Mouse (Mus musculus): Measurements from ENCODE around the gene Spata33.
"Not testable (repeated sequence)": the region's sequence is repeated elsewhere in the genome, so short reads cannot be mapped to it uniquely, and the experiment has no call there.

Gene Spata33

DNA sequence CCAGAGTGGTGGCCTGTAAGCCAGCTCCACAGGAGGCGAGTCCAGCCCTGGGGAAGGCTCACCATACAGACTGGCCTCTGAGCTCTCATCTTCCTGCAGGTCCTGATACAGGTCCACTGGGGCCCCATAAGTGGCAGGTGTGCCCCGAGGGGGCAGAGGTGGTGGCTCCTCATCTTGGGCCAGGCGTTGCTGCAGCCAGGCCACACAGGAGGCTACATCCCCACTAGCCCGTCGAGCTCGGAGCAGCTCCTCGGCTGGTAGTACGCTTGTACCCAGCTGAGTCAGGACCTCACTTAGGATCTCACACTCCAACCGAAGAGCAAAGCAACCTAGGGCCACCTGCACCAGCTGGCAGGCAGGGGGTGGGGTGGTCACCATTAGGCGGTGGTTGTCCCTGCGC, 21.1 kb downstream of the Spata33 start:
- no peak for DNase-seq

DNA sequence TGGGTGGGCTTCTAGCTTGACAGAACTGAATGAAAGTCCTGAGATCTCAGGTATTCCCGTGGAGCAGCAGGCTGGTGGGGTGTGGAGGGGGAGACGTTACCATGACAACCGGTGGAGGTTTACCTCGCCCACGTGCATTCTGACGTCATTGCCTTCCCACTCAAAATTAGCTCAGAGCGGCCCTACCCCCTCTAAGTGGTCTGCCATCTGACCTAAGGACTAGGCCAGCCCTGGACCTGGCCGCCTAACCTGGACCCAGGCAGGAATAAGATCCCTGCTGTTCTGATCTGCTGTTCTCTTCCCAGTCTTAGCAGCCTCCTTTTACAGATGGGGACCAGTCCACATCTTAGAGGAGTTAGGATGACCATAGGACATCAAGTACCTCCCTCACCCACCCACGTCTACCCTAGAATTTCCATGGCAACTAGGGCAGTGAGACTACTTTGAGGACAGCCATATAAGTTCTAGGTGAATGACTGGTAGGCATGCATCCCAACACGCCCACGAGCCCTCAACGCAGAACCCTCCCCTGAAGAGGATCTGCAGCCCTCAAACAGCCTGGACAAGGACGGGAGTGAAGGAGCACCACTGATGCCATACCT, 22.4 kb downstream of the Spata33 start:
- DNase-seq: peak in 1 of 2 experiments; percentile 29

DNA sequence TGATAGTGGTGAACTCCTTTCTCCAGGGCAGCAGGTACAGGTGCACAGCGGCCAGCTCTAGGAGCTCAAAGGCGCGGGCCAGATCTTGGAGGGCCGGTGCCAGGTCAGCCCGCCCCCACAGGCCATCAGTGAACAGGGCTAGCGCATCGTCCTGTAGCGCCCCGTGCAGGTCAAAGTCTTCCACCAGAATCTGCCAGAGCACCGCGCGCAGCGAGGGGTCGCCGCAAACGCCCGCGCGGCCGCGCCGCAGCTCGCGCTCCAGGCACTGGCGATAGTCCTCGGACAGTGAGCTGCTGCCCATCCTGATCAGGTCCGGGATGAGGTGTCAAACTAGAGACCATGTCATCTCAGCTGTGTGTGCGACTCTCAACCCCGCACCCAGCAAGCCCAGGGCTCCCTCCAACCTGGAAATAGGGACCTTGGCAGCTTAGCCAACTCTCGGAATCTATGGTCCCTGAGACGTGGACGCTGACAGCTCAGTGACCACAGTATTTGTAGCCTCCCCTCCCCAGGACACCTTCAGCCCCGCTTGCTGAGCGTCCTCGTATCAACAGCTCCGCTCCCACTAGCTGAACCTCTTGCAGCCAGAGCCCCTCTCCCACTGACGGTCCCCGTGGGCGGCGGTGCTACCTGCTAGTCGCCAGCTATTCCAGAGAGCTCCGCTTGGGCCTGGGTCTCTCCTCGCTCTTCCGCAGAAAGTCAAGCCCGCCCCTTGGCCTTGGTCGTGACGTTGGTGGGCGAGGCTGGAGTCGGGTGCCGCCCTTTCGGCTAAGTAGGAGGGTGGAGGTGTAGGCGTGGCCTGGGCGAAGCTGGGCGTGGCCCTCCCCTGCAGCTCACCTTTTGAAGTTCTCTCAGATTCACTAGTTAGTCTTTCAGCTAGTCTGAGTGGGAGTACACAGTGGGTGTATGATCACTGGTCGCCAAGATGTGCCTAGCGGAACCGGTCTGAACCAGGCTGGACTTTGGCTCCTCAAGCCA, 23.2 kb downstream of the Spata33 start, which contains the start of gene Spata2l:
Gene Spata2l (minus strand): TSS at position 714 of the 978 bp plus-strand sequence.
- DNase-seq: peak; percentile 96

DNA sequence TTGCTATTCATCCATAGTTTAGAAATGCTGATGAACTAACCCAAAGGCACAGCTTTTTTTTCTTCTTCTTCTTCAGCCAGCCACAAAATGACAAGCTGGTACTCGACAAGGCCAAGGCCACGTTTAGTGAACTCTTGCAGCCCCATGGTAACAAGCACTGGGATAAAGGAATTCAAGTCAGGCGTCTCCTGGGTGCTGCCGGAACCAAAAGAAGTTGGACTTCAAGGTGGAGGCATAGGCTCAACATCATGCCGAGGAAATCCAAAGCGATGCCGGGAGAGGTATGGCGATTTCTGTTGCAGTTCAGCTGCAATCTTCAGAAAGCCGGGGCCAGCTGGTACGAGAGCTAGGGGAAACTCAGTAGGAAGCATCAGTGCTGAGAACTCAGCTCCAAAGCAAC, 26.8 kb downstream of the Spata33 start:
- no peak for DNase-seq

DNA sequence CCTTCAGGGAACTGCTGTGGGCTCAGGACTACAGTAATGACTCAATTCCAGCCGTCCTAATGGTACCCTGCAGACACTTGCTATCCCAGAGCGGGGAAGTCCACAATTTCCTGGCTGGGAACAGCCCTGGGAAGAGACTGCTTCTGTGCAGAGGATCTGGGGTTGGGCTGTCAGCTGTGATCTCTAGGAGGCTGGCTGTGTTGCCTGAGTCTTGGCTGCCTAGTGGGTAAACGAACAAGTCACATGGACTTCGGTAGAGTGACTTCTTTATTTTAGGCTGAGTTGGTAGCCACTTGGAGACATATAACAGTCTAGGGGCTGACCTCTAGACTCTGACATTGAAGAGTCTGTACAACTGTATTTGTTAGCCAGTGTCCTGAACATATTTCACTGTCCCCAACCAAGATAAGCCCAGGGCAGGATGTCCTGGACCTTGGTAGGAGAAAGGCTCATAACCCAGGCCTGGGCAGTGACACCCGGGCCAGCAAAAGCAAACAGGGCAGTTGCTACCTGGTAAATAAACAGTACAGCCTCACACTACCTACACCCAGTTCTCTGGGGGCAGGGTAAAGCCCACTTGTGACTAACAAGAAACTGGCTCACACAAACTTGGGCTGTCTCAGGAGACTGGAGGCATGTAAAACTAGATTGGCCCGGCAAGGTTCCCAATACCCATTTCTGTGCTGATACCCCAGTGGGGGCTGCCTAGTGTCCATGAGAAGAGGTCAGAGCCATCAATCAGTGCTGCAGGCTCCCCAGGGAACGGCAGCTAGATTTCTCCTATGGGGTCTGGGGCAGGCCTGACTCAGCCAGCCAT, 29.7 kb downstream of the Spata33 start:
- DNase-seq: no peak

DNA sequence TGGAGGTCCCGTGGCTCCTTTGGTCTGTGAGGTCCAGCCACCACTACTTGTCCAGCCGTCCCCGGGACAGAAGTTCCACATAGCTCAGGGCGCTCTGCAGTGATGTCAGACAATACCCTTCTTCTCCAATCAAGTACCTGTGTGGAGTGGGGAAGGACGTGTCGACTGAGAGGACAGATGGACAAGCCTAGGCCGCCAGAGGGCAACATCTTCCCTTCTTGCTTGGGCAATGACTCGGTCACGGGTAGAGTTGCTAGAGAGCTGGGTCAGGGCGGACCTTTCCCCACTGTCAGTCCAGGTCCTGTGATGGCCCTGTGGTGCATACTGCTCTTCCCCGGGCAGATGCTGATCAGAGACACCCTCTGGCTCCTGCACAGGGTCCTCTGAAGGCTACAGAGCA, 30.4 kb downstream of the Spata33 start:
- no peak for DNase-seq

DNA sequence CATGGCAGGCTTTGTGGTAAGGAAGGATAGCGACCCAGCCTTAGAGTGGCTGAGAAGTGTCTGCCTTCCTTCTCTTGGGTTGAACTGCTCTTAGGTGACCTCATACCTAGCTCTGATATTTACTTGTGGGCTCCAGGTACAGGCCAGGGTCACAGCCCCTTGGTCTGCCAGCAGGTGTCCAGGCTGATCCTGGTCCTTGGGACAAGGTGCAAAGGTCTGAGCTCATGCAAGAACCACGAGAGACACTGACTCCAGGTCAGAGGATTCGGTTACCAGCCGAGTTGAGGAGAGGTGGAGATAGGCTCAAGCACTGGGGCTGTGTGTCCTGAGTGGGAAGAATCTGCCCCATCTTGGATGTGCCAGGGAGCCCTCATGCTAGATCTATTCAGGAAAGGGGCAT, 31.8 kb downstream of the Spata33 start:
- no peak for DNase-seq

DNA sequence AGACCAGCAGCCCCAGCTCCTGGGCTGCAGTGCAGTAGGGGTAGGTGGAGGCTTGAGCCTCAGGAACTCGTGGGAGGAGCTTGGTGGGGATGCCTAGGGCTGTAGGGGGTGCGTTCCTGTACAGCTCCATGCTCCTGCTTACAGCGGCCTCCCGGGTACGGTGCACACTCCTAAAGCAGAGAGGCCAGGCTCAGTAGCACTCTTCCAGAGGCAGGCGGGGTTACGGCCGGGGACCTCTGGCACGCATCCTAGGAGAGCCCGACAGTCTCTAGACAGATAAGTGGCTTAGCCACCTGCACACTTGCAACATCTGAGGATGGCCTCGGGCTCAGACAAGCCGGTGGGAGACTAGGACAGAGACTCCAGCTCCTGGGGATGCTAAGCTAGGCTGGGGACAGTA, 32.9 kb downstream of the Spata33 start:
- DNase-seq: no peak

DNA sequence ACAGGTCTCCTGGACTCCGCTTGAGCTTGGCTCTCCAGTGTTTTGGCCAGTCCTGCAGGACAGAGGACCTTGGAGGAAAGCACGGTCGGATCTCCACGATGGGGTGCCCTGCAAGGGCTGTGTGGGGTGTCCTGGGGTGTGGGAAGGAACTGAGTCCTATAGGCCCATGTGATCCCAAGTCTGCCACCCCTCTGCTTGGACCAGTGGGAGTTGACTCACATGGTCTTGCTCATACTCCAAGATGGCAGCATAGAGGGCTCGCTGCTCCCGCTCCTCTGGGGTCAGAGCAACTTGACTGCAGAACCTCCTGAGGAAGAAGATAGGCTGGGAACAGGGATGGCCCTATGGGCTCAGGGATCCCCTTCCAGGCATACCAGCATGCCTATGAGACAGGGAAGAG, 35.1 kb downstream of the Spata33 start:
- DNase-seq: no peak

DNA sequence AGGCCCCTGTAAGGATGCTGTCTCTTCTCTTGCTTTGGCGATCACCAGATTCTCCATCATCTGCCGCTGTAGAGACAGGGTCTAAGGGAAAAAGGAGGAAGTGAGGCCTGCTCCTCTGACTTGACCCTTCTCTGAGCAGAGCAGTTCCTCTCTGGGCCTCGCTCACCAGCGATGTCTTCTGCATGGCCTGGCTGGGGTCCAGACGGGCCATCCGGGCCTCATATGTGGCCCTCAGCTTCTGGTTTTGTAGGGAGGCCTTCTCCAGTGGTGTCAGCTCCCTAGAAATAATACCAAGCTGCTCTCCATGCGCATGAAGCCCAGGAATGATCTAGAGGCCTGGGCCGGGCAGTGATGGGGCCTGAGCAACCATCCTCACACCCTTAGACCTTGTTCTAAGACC, 36.0 kb downstream of the Spata33 start:
- DNase-seq: no peak

DNA sequence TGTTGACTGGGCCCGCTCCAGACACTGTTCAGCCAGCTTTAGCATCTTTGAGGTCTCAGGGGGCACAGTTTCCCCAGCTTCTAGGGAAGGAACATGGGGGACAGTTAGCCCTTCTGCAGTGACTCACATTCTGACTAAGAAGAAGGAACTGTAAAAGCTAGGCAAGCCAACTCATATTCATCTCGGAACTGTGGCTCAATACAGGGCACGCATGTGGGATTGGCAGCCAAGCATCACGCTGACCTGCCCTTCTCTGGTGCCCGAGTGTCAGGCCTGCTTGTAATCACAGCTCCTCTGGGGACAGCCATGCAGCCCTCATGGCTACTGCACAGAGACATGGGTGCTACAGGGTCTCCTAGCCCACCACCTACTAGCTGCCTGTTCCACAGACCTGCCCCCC, 38.3 kb downstream of the Spata33 start:
- no peak for DNase-seq

DNA sequence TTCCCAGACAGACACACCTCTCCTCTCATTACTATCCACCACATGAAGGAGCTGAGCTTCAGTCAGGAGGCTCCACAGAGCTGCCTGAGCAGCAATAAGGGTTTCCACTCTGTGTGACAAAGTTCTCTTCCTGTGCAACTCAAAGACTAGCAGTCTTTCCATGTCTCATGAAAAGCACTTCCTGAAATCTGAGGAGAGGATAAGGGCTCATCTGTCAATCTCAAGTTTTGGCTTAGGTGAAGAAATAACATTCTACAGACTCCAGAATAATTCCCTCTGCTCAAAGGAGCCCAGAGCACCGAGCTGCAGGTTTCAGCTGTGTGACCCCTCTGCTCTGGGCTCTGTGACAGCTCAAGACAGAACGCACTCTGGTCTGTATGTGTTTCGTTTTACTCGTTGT, 40.3 kb downstream of the Spata33 start:
- no peak for DNase-seq

DNA sequence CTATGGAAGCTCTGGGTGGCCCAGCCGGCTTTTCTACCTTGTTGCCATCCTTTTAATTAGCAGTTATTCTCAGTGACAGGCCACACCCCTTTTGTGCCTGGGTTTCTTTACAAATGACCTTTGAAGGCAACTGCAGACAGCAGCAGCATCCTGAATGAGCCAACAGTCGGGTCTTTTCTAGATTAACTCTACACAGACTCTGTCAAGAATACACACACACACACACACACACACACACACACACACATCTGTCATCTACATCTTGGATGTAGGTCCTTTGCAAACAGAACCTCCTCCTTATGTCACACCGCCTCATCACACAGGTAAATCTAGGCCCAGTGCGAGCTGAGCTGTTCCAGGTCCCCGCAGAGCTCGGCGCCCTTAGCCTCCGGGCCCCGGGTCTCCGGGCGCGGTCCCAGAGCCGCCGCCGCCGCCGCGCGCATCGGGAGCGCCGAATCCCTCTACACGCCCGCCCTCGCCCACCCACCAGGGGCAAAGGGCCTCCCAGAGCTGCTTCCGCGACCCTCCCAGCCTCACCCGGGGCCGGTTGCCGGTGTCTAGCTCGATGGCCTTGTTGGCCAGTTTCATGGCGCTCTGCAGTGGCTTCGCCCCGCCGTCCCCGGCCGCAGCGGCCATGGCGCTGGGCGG, 40.9 kb downstream of the Spata33 start:
- DNase-seq: no peak

DNA sequence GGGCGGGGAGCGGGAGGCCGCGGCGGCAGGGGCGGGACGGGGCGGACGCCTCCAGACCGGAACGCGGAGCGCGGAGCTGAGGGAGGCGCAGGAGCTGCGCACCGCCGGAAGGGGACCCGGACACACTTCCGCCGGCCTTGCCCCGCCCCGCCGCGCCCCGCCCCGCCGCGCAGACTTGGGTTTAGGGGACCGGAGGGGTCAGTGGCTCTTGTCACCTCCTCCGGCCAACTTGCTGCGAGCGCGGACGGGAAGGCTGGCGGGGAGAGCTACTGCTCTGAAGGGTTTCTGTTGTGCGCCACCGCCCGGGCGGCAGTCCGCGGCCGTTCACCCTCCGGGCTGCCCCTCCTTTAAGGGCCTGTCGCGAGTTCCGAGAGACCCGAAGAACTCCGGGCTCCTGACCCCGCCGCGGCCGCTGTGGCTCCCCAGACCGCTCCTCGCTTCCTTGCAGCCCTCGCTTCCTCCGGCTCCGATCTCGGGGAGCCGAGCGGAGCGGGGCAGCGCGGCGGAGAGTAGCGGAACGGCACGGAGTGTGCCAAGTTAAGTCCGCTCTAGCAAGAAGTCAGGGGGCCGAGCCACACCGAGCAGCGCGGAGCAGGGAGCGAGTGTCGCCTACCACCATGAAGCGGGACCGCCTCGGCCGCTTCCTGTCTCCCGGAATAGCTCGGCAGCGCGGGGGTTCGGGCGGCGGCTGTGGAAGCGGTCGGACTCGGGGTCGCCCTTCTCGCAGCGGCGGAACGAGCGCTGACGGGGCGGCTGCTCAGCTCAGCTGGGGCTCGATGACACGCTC, 41.7 kb downstream of the Spata33 start, which contains the start of the genes Zfp276 and Vps9d1:
Gene Zfp276 (plus strand): TSS at position 97 of the 787 bp plus-strand sequence.
Gene Vps9d1 (minus strand): TSS at position 250 of the 787 bp plus-strand sequence.
- DNase-seq: peak; percentile 85 to 87

DNA sequence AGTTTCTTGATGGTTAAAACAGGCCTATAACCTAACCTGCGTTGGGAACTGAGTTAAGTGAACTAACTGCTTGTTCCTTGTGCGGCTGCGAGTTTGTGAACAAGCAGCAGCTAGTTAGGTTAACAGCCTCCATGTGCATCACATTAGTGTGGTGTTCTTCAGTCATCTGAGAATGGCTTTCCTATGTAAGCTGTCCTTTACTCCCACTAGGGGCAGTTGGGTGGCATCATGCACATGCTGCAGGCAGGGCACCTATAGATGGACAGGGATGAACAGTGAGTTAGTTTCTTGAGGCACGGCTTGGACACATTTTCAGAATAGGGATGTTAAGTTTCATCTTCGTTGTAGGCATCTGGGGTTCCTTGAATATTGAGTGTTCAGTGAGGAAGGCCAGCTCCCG, 42.5 kb downstream of the Spata33 start:
- no peak for DNase-seq

DNA sequence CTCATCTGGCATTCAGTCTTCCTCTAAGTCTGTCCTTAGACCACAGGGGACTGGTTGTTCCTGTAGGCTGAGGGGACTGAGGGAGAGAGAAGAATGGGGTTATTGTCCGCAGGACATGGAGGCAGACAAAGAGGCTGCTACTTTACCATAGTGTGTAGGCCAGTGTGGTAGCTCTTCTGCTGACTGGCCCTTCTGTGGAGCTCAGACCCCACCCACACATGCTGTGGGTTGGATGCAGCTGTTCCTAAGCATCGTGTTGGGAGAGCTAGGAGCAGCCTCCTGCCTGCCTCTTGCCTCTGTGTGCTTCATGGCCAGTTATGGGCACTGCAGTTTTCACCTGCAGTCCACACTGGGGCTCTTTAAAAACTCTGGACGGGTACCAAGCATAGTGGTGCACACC, 44.5 kb downstream of the Spata33 start:
- no peak for DNase-seq

DNA sequence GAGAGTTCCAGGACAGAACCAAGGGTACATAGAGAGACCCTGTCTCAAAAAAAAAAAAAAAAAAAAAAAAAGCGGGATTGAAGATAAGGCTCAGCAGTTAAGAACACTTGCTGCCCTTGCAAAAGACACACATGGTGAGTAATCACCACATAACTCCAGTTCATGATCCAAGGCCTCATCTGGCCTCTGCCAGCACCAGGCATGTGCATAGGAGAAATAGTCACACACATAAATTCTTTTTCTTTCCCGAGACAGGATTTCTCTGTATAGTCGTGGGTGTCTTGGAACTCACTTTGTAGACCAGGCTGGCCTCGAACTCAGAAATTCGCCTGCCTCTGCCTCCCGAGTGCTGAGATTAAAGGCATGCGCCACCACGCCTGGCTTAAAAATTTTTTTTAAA, 45.0 kb downstream of the Spata33 start:
- DNase-seq: not testable (repeated sequence)

DNA sequence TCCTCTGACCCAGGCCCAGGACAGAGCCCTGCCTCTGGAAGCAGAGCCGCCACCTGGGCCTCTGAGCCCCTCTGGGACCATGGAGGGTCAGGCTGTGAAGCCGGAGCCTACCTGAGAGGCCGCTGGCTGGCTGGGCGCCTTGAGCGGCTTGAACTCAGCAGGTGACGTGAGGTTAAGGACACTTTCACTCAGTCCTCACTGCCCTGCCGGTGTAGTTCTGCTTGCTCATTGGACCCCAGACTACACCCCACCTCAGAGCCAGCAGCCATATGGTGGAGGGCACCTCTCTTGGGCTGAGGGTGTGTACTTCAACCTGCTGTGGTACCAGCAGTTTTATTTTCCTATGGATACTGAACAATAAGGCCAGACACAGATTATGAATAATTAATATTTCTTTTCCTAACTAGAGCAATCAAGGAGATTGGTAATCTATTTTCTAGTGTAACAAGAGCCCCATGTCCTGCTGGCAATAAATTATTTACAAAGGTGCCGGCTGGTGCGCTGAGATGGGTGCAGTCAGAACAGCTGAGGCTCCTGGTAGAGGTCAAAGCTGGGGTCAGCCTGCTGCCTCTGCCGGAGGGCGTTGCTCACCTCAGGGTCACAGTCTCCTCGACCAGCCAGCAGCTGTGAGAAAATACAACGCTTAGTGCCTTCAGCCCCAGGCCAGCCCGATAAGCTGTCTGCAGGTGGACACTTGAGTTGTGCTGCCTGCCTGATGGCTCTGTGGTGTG, 55.5 kb downstream of the Spata33 start:
- DNase-seq: no peak

DNA sequence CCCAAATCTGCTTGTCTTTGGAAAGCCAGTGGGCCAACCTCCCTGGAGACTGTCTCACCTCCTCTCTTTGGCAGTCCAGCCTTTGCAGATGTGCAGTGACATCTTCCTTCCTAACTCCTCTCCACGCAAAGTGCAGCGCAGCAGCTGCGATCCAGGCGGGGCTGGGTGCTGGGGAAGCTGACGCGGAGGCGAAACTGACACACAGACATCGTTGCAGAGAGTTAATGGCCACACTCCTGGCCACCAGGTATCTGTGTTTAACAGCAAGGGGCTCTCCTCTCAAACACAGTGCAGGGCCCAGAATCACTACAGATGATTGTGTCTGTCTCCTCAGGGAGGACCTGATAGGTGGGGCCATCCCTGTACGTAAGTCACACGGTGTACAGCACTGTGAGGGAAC, 58.5 kb downstream of the Spata33 start:
- no peak for DNase-seq

All from thymus, postnatal 36 days (tissue).